ENCODE assay signal across 20 mouse cellular contexts in the genomic region with DNA sequence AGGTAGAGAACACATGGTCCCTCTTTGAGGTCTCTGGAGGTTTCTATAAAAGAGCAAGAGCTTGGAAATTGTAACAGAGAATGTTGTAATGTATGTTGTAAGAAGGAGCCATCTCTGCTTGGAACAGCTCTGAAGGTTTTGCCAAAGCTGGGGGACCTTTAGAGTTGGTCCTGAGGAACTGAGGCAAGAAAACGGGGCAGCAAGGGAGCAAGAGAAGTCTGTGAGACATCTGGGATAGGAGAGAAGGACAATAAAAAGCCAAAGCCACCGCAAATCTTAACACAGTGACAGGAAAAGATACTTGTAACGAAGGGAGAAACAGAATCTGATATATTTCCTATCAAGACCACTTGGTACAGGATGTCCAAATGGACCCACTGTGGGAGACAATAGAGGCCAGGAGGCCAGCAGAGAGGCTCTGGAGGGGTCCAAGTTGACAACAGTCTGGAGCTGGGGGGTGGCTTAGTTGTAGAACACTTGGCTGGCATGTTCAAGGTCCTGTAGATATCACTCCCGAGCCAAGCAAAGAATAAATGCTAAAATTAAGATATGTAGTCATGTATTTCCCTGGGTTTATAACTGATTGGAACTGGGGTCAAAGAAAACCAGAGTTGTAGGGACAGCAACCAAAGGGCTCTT.
"Had no signal": no experiment of that assay in that cellular context is flagged by ENCODE, and none has a peak within 500 bp of the region (broad histone marks: within the 10 kb centered on the region; RNA-seq: fewer than 3 reads in every experiment).

No protein-coding gene starts in this region.

- DNase-seq: kidney, adult 2 months; kidney, postnatal 25 days; liver, embryonic 13.5 days; lung, adult 2 months; lung, postnatal 14 days; lung, postnatal 4 days; retina, postnatal 1 day; right cerebral cortex, postnatal 25 days; thymus, adult 2 months; thymus, postnatal 14 days; thymus, postnatal 4 days had no signal

- H3K36me3 ChIP-seq: liver, embryonic 13.5 days; midbrain, embryonic 10.5 days; midbrain, embryonic 13.5 days; stomach, embryonic 15.5 days had no signal

- H3K9me3 ChIP-seq: liver, embryonic 13.5 days; midbrain, embryonic 10.5 days; midbrain, embryonic 13.5 days; neural tube, embryonic 13.5 days; stomach, embryonic 15.5 days had no signal

- H3K27me3 ChIP-seq: liver, embryonic 13.5 days; midbrain, embryonic 13.5 days; neural tube, embryonic 13.5 days; stomach, embryonic 15.5 days had no signal

- H3K4me2 ChIP-seq: liver, embryonic 13.5 days; midbrain, embryonic 13.5 days; neural tube, embryonic 13.5 days; stomach, embryonic 15.5 days had no signal

- H3K4me3 ChIP-seq: layer of hippocampus, adult 2 months; liver, embryonic 13.5 days; midbrain, embryonic 10.5 days; midbrain, embryonic 13.5 days; myocyte; neural tube, embryonic 13.5 days; stomach, embryonic 15.5 days had no signal

- ATAC-seq: intestine, postnatal 0 days; midbrain, embryonic 13.5 days; midbrain, embryonic 16.5 days had no signal

- H3K27ac ChIP-seq: kidney, postnatal 0 days; layer of hippocampus, adult 2 months; liver, embryonic 13.5 days; midbrain, embryonic 10.5 days; midbrain, embryonic 13.5 days; neural tube, embryonic 13.5 days; stomach, embryonic 15.5 days had no signal

- H3K9ac ChIP-seq: liver, embryonic 13.5 days; midbrain, embryonic 13.5 days; neural tube, embryonic 13.5 days; stomach, embryonic 15.5 days had no signal
